Mouse (Mus musculus) liver, adult 2 months (tissue): ENCODE results near the gene Casq2.

ENCODE experiments used
- CTCF ChIP-seq: fragments of 200-500 bp; IDR thresholded peaks from 2 replicates; pipeline ENCODE4 v1.5.1; 2011; ENCODE audit warnings: low read depth, low read length, control low read depth
- POLR2A ChIP-seq: fragments of 200-500 bp; IDR thresholded peaks from 2 replicates; pipeline ENCODE4 v1.6.1; 2011; ENCODE audit warnings: low read length, control low read depth; ENCODE audit not compliant: insufficient read depth; ENCODE audit errors: extremely low read depth

GRCm38 (mm10) chr3:102157652-102158051 is 71.4 kb downstream of the Casq2 start:
- TF ChIP-seq CTCF (no peak), POLR2A (no peak)
